Mouse (Mus musculus) liver, embryonic 14.5 days (tissue): ENCODE measurements around the gene Eci1.

Source experiments
- CTCF ChIP-seq: IDR thresholded peaks from 2 replicates; pipeline ENCODE4 v1.5.1; 2016; ENCODE audit warnings: antibody characterized with exemption, low read depth, control low read depth
- EP300 ChIP-seq: IDR thresholded peaks from 2 replicates; pipeline ENCODE4 v1.6.1; 2016; ENCODE audit warnings: antibody characterized with exemption, low read depth

DNA sequence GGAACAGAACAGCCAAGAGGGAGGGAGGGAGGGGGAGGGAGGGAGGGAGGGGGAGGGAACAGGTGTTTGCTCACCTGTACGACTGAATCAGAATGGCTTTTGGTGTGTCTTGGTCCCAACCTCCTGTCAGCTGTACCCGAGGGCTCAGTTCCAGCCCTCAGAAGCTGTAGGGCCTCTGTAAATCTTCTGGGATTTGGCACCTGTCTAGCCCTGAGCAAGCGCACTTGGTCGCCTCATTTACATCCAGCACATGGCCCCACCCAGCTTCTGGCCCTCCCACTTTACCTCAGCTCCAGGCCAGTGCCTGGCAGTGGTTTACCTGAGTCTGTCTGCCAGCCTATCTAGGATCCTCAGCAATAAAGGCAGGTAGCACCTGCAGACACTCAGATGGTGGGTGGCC is 32.9 kb upstream of the Eci1 start:
- TF ChIP-seq EP300, result no peak
- TF ChIP-seq CTCF, result no peak
